Mouse (Mus musculus) ovary, postnatal 36 days (tissue): ENCODE measurements around the gene Phrf1.

Source experiments
- DNase-seq: peaks from one replicate; pipeline ENCODE4 v3.0.0; 2022; ENCODE audit warnings: low spot score, mixed read lengths

Phrf1 gene

DNA sequence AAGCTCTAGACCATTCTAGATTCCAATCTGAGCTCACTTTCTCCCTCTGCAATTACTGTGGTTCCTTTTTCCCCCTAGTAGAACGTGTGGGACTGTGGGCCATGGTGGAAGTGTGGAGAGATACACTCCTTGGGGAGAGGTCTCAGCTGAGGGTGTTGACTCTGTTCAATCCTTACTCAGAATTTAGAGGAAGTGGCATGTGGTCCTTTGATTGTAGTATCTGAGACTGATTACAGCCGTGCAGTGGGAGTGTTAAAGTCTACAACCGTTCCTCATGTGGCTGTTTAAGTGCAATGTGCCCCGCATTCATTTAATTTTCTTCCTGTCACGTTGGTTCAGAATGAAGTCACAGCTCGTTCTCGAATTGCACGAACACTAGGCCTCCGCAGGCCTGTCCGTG lies 27.6 kb downstream of the Phrf1 start:
- DNase-seq: no peak

DNA sequence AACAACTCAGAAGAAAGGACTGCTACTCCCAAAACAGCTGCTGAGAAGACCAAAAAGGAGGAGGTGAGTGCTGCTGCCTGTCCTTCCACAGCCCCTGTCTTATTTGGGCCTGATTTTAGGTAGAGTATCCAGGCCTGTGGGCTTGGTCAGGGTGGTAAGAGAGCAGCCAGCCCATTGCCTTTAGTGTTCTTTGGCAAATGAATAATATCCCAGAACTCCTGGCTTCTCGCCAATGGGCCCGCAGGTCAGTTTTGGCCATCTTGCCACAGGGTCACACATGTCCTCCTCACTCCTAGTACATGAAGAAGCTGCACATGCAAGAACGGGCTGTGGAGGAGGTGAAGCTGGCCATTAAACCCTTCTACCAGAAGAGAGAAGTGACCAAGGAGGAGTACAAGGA lies 32.9 kb downstream of the Phrf1 start:
- no peak for DNase-seq

DNA sequence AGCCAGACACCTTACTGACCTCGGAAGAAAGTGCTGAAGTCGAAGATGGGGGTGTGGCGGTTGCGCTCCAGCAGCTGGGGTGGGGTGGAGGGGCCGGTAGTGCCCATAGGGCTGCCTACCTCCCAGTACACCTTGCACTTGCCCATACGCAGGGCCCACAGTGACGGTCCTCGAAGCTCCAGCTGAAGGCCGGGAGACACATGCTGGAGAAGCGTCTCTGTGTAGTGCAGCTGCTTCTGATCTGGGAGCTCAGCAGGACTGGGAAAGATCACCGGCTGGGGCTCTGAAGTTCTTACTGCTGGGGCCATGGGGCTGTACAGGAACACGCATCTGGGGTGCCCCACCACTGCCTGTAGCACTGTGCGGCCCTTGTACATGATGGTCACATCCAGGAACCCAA lies 35.1 kb downstream of the Phrf1 start:
- no peak for DNase-seq

DNA sequence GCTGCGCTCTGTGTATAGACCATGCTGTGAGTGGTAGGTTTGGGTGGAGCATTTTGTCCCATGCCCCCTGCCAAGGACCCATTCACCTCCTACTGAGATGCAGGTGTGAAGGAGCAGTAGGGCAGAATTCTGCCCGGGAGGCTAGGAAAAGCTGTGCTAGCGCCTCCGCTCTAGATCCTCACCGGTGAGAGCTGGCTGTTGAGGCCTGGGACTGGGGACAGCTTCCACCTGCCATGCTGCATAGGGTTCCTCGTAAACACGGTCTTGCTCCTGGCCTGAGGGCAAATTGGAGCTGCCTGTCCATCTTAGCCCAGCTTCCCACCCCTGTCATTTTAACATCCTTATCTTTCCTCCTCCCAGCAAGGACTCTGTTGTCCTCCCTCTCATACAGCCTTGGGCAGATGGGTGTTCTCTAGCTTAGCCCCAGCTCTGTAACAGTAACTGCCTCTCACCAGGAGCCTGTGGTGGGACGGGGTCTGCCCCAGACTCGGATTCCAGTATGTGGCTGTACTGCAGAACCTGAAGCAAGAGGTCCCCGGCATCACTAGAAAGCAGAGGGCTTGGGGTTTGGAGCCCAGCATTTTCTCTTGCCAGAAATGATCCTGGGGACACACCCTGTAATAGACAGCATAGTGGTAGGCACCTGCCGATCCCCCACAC lies 35.6 kb downstream of the Phrf1 start:
- no peak for DNase-seq

DNA sequence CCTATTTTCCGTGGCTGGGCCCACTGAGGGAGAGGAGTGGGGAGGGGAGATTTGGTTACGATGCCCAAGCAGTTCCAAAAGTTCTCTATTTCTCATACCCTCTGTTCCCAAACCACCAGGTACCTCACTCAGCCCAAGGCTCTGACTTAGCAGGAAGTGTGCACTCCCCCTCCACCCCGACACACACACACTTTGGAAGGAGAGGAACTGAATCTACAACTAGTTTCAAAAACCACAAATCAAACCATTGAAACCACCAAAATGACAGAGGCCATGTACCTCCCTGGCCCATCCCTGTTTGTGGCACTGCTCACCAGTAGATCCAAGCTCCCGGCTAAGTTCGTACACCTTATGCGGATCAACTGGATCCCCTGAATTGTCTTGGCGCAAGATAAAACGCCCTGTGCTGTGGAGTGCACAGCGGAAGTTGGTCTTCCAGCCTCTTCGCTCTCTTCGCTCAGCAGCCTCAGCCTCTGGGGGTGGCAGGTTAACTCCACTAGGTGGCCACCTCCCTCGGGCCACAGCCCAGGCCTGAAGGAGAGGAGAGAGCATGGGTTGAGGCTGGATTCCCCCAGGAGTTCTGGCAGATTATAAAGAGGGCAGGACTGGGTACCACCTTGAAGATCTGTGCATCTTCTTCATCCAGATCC lies 36.3 kb downstream of the Phrf1 start:
- DNase-seq: peak; percentile 62

DNA sequence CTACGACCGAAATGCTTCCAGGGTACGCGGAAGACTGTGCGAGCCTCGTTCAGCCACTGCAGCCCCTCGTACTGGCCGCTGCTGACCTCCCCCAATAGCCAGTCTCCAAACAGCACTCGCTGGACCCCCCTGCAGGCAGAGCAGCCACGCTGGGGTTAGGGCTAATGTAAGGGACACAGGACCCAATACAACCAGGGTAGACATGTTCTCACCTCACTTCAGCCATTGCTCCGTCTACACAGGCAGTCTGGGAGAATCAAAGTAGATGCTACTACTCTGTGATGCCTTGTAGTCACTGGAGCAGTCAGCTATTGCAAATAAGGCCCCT lies 36.8 kb downstream of the Phrf1 start:
- no peak for DNase-seq

DNA sequence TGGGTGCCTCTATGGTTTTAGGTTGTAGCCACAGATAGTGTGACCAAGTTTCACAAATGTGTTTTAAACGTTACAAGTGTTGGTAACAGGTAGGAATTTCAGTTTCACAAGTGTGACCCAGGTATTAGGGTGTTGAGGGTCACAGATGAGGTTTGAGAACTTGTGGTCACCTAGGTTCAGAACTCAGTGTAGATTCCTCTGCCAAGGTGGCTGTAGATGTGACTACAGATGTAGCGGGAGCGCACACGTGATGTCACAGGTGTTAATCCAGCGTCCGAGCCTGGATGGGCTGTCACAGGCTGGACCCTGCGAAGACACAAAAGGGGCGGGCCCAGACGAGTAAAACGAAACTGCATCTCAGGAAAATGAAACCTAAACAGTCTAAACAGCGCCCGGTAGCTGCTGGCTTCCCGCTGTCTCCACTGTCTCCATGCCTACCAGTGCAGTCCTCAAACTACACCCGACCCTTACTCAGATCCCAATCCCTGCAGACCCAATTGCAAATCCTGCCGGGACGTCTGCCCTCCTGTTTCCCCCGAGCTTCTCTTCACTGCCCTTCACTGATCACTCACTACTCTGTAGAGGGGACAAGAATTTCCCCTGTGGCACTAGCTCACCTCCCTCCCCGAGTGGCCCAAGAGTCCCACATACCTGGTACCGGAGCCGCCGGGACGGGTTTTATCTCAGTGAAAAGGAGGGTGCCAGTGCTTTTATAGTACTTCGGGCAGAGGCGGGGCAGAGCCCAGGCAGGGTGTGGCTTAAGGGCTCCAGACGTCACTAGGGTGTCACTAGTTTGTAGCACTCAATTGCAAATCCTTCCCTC lies 37.4 kb downstream of the Phrf1 start, which contains the start of gene Irf7:
Gene Irf7, minus strand, starts transcription at position 743 of the 823 bp plus-strand sequence.
- peak; percentile 62 for DNase-seq

DNA sequence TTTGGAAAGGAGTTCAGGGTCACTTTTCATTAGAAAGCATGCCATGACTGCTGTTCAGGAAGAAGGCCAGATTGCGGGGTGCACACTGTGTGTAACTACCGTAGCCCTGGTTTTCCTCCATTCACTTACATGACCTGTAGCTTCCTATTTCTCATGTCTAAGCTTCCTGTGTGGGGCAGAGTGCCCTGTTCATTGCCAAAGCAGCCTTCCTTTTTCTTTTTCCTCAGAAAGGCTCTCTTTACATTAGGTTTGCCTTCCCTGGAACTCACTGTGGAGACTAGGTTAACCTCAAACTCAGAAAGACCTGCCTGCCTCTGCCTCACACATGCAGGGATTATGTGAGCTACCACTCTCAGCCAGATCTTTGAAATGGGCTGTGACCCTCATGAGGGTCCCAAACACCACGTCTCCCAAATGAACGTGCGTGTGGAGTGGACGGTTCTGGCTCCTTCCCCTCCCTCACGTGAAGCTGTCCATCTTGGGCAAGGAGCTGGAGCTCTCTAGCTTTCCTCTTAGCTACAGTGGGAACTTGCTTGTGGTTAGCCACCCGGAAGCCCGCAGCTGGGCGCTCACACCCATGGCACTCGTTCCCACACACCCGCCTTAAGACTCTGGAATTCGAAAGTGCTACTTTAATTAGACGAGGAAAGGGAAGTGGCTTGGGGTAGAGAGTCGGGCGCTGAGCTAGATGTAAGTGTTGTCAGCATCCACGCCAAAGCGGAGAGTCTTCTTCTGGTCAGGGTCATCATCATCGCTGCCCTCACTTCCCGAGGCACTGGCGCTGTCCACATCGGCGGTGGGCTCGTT lies 40.1 kb downstream of the Phrf1 start:
- no peak for DNase-seq

DNA sequence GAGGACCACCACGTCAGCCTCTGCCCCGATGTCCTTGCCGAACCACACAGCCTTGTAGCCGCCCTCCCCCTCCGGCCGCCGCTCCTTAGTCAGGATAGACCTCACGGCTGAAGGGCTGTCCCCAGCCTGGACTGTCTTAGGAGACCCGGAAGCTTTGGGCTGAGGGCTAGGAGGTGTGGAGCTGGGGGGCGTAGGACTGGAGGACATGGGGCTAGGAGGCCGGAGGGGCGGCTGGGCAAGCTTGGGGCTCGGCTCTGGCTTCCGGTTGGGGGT lies 40.6 kb downstream of the Phrf1 start:
- no peak for DNase-seq

DNA sequence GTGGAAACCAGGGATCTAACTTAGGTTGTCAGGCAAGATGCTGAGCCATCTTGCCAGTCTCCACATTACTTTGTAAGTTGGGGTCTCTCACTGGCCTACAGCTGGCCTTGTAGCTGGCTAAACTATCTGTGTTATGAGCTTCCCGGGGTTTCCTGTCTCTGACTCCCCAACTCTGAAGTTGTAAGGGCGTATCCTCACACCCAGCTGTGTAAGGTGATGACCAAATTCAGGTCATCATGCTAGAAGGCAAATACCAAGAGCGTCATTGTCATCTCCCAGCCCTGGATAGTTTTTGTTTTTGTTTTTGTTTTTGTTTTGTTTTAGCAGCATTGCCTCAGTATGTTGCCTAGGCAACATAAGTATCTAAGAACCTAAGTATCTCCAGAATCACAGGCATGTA lies 42.0 kb downstream of the Phrf1 start:
- no peak for DNase-seq

DNA sequence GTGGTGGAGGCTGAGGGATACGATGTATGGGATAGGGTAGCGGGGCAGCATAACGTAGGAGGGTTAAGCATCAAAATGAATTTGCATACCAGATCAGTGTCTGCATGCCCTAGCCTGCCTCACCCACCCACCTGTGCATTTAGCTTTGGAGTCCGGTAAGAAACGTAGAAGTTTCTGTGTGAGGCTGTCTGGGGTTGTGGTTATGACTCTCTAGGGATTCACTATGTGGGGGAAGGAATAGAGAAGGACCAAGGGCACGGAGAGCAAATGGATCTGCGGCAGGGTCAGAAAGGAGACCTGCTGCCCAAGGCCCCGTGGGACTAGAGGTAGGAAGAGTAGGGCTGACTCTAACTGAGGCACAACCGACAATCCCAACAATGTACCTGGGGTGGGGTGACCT lies 46.8 kb downstream of the Phrf1 start:
- DNase-seq: no peak

DNA sequence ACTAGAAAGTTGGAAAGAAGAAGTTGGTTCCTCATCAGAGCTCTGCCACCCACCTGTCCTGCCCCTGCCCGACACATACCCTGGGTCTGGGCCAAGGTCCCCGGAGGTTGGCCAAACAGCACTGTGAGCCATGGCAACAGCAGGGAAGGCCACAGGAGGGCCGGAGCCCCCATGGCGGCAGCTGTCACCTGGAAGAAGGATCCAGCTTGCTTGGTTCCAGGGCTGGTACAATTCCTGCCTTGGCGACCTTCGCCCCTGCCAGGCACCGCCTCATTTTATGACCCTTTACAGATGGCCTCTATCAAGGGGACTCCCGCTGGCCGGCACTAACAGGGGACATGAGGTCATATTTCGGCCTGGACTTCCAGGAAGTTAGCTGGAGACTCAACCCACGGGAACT lies 48.0 kb downstream of the Phrf1 start, which contains the start of gene Cdhr5:
Gene Cdhr5, minus strand, starts transcription at position 241 of the 400 bp plus-strand sequence.
- no peak for DNase-seq

DNA sequence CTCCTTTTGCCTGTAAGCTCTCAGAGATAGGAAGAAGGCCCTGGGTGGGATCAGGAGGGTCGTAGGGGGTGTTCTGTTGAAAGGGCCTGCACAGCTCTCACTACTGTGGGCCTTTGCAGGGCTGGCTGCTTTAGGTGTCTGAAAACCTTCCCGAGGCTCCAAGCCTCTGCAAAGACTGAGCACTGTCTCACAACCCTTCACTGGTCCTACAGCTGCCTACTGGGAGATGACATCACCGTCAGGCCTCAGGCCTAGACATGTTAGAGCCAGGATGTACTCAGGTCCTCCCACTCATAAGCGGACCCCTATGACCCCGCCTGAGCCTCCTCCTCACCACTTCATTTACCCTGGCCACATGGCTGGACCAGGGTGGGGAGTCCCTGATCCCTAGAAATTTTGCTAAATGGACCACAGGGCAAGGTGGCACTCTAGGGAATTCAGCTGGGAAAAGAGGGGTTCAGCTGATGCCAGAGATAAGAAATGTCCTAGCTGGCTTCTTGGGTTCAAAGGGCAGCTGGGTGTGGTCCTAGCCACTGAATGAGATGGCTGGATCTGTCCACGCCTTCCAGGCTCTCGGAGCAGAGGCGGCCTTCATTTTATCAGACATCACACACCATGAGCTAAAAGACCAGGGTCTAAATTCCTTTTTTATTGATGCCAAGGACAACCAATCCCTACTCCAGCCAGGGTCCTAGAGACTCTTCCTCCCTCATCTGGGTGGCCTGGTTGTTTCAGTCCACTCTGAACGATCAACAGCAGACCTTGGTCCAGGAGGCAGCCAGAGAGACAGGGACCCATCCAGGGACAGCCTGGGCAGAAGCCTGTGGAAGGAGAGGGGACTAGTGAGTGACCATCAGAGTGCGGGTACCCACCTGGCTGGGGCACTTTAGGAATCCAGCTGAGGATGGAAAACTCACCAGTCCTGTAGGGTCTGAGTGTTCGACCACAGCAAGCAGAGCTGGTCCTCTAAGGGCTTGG lies 49.4 kb downstream of the Phrf1 start:
- DNase-seq: no peak

DNA sequence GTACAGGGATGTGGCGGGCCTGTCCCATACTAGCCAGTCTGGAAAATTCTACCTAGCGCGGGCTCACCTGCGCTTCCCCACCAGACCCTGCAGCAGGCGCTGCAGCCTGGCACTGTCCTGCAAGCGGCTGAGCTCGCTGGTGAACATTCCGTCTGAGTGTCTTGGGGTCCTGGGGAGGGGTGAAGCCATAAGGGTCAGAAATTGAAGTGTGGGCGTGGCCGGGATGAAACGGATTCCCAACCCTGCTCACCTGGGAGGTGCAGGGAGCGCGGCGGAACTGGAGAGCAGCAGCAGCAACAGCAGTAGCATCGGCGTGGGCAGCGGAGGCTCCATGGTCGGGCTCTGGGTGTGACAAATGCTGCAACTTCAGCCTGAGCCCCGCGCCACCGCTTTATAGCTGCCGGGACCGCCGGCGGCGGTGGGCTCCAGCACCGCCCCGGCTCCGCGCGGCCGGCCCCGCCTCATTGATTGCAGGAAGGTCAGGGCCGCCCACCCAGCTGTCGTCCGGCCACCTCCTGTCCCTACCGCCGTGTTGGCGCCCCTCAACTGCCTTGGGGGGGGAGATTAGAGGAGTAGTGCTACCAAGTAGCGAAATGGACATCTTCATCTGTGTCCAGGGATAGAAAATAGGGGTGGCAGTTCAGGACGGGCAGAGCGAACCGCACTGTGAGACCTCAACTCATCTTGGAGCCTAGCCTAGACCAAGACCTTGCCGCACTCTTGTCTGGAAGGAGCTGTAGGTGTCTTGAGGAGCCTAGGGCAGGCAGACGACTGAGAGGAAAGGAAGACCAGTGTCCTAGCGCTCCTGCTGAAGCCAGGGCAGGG lies 50.4 kb downstream of the Phrf1 start, which contains the start of gene Sct:
Gene Sct, minus strand, starts transcription at position 368 of the 825 bp plus-strand sequence.
- peak; percentile 39 for DNase-seq

DNA sequence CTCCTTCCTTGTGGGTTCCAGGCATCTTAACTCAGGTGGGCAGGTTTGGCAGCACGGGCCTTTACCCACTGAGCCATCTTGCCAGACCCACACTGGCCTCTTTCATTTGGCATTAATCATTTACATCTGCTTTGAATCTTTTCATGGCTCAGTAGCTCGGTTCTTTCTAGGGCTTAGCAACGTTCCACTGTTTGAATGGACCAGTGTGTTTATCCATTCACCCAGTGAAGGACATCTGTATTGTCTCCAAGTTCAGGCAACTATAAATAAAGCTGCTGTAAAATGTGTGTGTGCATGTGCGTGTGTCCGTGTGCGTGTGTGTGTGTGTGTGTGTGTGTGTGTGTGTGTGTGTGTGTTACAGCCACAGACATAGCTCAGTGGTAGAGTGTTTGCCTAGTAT lies 52.9 kb downstream of the Phrf1 start:
- no peak for DNase-seq

DNA sequence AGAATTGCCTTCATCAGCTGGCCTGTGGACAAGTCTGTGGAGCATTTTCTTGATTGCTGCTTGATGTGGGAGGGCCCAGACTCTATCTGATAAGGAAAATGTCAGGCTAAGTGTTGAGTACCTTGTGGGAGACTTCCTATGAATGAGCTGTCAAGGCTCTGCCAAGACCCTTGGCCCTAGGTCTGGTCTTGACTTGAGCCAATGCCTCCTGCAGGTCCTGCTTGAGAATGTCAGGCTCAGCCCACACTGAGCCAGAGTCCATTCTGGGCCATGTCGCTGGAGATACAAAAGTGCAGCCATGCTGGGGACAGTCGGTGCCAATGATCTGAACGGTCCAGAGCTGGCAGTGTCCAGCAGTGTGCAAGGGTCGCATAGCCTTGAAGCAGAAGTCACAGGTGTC lies 54.2 kb downstream of the Phrf1 start:
- no peak for DNase-seq

DNA sequence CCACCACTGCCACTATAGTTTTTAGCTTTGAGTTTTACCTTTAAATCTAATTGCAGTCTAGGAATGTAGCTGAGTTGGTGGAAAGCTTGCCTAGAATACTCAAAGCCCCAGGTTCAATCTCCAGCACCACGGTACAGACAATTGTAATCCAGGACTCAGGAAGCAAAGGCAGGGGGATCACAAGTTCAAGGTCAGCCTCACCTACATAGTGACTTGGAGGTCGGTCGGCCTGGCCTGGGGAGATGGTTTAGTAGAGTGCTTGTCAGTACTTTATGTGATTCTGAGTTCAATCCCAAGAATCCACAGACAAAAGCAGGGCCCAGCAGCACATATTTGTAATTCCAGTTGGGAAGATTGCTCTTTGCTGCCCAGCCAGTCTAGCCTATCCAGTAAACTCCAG lies 59.5 kb downstream of the Phrf1 start:
- no peak for DNase-seq

DNA sequence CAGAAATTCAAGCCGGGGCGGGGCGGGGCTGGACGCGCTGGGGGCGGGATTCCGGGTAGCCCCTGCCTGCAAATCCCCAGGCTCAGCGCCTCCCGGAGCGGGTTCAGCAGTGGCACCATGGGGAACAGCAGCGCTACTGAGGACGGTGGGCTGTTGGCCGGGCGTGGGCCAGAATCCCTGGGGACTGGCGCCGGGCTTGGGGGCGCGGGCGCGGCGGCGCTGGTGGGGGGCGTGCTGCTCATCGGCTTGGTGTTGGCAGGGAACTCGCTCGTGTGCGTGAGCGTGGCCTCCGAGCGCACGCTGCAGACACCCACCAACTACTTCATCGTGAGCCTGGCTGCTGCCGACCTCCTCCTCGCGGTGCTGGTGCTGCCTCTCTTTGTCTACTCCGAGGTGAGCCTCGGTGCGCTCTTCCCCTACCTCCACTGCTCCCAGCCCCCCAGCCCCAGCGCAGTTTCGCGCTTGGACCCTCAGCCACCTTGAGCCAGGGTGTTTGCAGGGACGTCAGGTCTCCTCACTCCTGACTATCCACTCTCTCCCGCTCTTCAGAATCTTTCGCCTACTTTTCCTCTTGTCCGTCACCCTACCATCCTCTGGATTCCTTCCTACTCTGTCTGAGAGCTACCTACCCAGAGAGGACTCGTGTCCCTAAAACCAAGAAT lies 63.5 kb downstream of the Phrf1 start, which contains the start of gene Drd4:
Gene Drd4, plus strand, starts transcription at position 86 of the 662 bp plus-strand sequence.
- peak; percentile 51 for DNase-seq

DNA sequence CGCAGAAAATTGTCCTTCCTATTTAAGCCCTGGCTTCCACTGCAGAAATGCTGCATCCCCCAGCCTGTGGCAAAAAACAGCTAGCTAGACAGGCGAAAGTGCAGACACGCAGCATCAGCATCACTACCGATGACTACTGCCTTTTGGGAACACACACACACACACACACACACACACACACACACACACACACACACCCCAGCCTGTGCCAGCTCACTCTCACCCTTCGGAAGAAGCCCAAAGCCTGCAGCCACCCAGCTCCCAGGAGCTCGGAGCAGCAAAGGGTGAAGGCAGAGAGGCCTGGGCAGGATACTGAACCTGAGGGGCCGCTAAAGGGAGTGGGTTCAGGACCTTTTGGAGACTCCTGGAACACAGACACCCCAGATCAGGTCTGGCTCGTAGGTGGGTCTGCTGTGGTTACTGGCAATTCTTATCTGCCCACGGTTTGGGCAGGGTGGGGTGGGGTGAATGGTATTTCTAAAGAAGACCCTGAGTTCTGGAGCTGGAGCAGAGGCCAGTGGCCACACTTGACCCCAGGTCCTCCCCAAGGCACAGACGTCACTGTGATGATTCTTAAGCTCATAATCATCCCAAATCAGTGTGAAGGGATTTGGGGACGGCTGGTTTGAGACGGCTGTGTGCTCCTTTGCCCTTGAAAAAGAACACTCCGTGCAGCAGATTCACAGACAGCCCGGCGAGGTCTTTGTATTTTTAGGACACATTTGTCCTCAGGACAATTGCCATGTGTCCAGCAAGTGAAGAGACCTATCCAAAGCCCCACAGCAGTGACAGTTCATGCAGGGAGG lies 64.2 kb downstream of the Phrf1 start:
- DNase-seq: no peak
